Mouse (Mus musculus) pancreas, adult 10 weeks (tissue): ENCODE data around the gene Il17rd. TPM values are rescaled to one million over a fixed set of nuclear protein-coding genes. Genes with fewer than 3 reads are reported as not detected.

Experiments used
- polyA plus RNA-seq: library from polyadenylated mRNA; stranded (reverse); fragments of 350-450 nt; fragmentation: Illumina TruSeq; extraction: RNeasy Lipid Tissue Mini Kit (QIAGEN cat#74804); gene quantifications from one replicate; pipeline ENCODE4 v1.2.3, GENCODE M21; 2015; ENCODE audit warnings: low read depth, low replicate concordance; ENCODE audit not compliant: insufficient read depth

Il17rd gene
- polyA plus RNA-seq, result 2.3 TPM

GRCm38 (mm10) chr14:27038783-27039182, at the start of gene Il17rd:
Gene Il17rd, plus strand, starts transcription at chr14:27038941.

GRCm38 (mm10) chr14:26994211-26994741, 44.5 kb upstream of the Il17rd start, which contains the start of gene Hesx1:
Gene Hesx1, plus strand, starts transcription at chr14:26994416.

DNA sequence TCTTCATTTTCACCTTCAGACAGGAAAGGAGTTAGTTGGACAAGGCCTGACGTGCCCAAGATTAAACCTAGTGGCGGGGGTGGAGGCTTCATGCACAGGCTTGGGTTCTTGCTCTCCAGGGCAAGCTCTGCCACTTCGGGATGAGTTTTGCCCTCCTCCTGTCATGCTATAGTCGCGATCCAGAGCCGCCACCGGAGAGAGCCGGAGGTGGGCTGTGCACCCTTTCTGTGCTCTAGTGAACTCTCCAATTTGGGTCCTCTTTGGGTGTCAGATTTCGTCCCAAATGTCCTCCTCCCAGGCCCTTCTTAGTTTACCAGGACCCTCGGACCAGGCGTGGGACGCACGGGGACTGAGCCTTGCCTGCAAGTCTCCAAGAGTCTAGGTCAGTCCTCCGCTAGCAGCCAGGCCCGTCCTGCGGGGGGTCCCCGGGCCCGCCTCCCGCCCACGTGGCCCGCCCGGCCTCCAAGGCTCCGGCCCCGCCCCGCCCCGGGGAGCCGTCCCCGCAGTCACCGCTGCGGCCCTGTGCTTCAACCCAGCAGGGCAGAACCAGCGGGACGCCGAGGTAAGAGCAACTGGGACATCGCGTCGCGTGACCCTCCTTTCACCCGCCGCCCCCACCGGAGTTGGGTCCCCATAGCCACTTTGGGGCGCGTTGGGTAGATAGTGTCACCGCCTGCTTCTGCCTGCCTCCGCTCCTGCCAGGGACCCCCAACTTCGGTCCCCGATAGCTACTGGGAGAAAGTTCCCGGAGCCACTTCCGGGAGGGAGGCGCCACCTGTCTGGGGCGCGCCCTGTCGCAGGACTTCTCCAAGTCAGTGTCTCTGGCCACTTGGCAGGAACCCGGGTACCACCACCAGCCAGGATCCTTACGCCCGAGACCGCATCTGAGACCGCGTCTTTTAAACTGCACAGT, 75.9 kb downstream of the Il17rd start, which contains the start of gene Arhgef3:
Gene Arhgef3 (plus strand): TSS at position 538 of the 913 bp plus-strand sequence.

Other genes with a start within 250 kb of the Il17rd start
- gene Asb14, start 144.4 kb upstream of the Il17rd start, polyA plus RNA-seq, result not detected
- 4.0 TPM for gene Appl1, start 67.7 kb upstream of the Il17rd start, polyA plus RNA-seq
- gene Hesx1, start 44.5 kb upstream of the Il17rd start, polyA plus RNA-seq, result not detected
- 8.0 TPM for gene Arhgef3, start 76.0 kb downstream of the Il17rd start, polyA plus RNA-seq